Mouse (Mus musculus) CH12.LX (cell line): ENCODE measurements around the gene Gm3526. TPM values are rescaled to one million over a fixed set of nuclear protein-coding genes. Genes with fewer than 3 reads are reported as not detected.
"Not testable (repeated sequence)": the region's sequence is repeated elsewhere in the genome, so short reads cannot be mapped to it uniquely, and the experiment has no call there.

Source experiments
- DNase-seq: peaks from one replicate; pipeline ENCODE4 v3.0.0-alpha.2; 2013; ENCODE audit errors: extremely low read depth
- H3K27ac ChIP-seq: 2 replicates; pipeline ENCODE4 v1.5.1; 2012; ENCODE audit warnings: low read depth, mild to moderate bottlenecking, control low read depth, moderate library complexity; ENCODE audit not compliant: insufficient read depth
- H3K27me3 ChIP-seq: replicated peaks from 2 replicates; pipeline ENCODE3; 2012; ENCODE audit warnings: inconsistent platforms
- H3K36me3 ChIP-seq, 2 experiments: replicated peaks in 1 of 2; 2 replicates each; pipeline versions ENCODE3 to v1.6.1; 2012; ENCODE audit warnings: inconsistent platforms in 1 of 2, low read length in 1 of 2, mild to moderate bottlenecking in 1 of 2, mixed read lengths in 1 of 2, moderate library complexity in 1 of 2; ENCODE audit not compliant: control insufficient read depth in 1 of 2, insufficient read depth in 1 of 2
- H3K4me1 ChIP-seq, 2 experiments: 2 replicates each; pipeline ENCODE4 v1.6.1; 2012; ENCODE audit warnings: inconsistent platforms in 1 of 2, moderate library complexity in 1 of 2; ENCODE audit not compliant: insufficient read depth in 2 of 2, control insufficient read depth in 1 of 2
- H3K4me2 ChIP-seq: 2 replicates; pipeline ENCODE4 v1.6.1; 2012; ENCODE audit warnings: low read depth, mild to moderate bottlenecking, control low read depth; ENCODE audit not compliant: poor library complexity, insufficient read depth, severe bottlenecking
- H3K4me3 ChIP-seq, 3 experiments: fragments of 150-350 bp in 1 of 3; sonication (generic) in 1 of 3; replicated peaks in 1 of 3; 2 replicates each; pipeline versions ENCODE3 to v1.5.1; 2011 to 2012; ENCODE audit warnings: low read depth in 2 of 3, low read length in 2 of 3, mild to moderate bottlenecking in 2 of 3, moderate library complexity in 2 of 3, control low read depth in 1 of 3, improper control_type of control experiment in 1 of 3, inconsistent platforms in 1 of 3, mixed read lengths in 1 of 3; ENCODE audit not compliant: poor library complexity in 1 of 3
- H3K79me2 ChIP-seq: replicated peaks from 2 replicates; pipeline ENCODE4 v1.6.1; 2012; ENCODE audit warnings: mild to moderate bottlenecking, moderate library complexity; ENCODE audit not compliant: control insufficient read depth, poor library complexity, insufficient read depth, severe bottlenecking; ENCODE audit errors: extremely low read depth
- H3K9ac ChIP-seq: 2 replicates; pipeline ENCODE4 v1.6.1; 2012; ENCODE audit warnings: low read depth, mild to moderate bottlenecking, control low read depth, moderate library complexity; ENCODE audit not compliant: insufficient read depth
- H3K9me3 ChIP-seq: replicated peaks from 2 replicates; pipeline ENCODE3; 2012; ENCODE audit warnings: low read length, inconsistent platforms, mixed read lengths
- dilution Hi-C: fragments of 300-500 bp; cut with MboI; formaldehyde crosslinking; loops from 2 replicates; pipeline ENCODE4 v1.14.3; 2020; ENCODE audit warnings: low sequenced_read_pairs; ENCODE audit not compliant: extremely low pct_unique_long_range_greater_than_20kb, extremely low pct_ligation_motif_present
- in situ Hi-C: fragments of 300-500 bp; cut with MboI; formaldehyde crosslinking; loops from 3 replicates; pipeline ENCODE4 v1.14.3; 2019; ENCODE audit warnings: low sequenced_read_pairs, low pct_ligation_motif_present, low pct_unique_long_range_greater_than_20kb, mixed read lengths
- polyA plus RNA-seq: library from polyadenylated mRNA; unstranded; fragments of >175 nt; gene quantifications from 2 replicates; pipeline ENCODE4 v1.2.1, GENCODE M21; 2012; ENCODE audit warnings: low read depth; ENCODE audit not compliant: insufficient read length
- total RNA-seq, 2 experiments: library from RNA; depleted of rRNA; stranded (reverse); fragments of 300-350 nt in 1 of 2; fragments of >200 nt in 1 of 2; gene quantifications; 2 replicates each; pipeline ENCODE4 v1.2.3; 2012 to 2014

Gene Gm3526
- total RNA-seq (2012; rRNA removed): not detected in 2 replicates
- not detected in 2 replicates for total RNA-seq (2014; rRNA removed)
- not detected in 2 replicates for polyA plus RNA-seq

- H3K4me2 ChIP-seq, H3K27me3 ChIP-seq, in situ Hi-C loops, H3K4me3 ChIP-seq, H3K9me3 ChIP-seq, H3K27ac ChIP-seq, H3K36me3 ChIP-seq, DNase-seq, dilution Hi-C loops, H3K4me1 ChIP-seq, H3K9ac ChIP-seq, H3K79me2 ChIP-seq: not testable (repeated sequence)
These were observed at the start of gene Gm3526 for GRCm38 (mm10) chr14:5260480-5260879. TSS of gene Gm3526 (minus strand) at chr14:5260580.

Other genes starting within 250 kb of the Gm3526 start
- gene Gm3298, start 244.7 kb downstream of the Gm3526 start, total RNA-seq (2012; rRNA removed): not detected in 2 replicates
- not detected in 2 replicates for gene Gm3298, start 244.7 kb downstream of the Gm3526 start, total RNA-seq (2014; rRNA removed)
- gene Gm3298, start 244.7 kb downstream of the Gm3526 start, polyA plus RNA-seq: not detected in 2 replicates
- not detected in 2 replicates for gene 4930555G01Rik, start 210.0 kb downstream of the Gm3526 start, total RNA-seq (2012; rRNA removed)
- not detected in 2 replicates for gene 4930555G01Rik, start 210.0 kb downstream of the Gm3526 start, total RNA-seq (2014; rRNA removed)
- not detected in 2 replicates for gene 4930555G01Rik, start 210.0 kb downstream of the Gm3526 start, polyA plus RNA-seq
- not detected in 2 replicates for gene Gm8281, start 189.5 kb downstream of the Gm3526 start, total RNA-seq (2012; rRNA removed)
- gene Gm8281, start 189.5 kb downstream of the Gm3526 start, total RNA-seq (2014; rRNA removed): not detected in 2 replicates
- not detected in 2 replicates for gene Gm8281, start 189.5 kb downstream of the Gm3526 start, polyA plus RNA-seq
- not detected in 2 replicates for gene Gm8279, start 129.1 kb downstream of the Gm3526 start, total RNA-seq (2012; rRNA removed)
- not detected in 2 replicates for gene Gm8279, start 129.1 kb downstream of the Gm3526 start, total RNA-seq (2014; rRNA removed)
- gene Gm8279, start 129.1 kb downstream of the Gm3526 start, polyA plus RNA-seq: not detected in 2 replicates
- not detected in 2 replicates for gene Gm3317, start 96.0 kb downstream of the Gm3526 start, total RNA-seq (2012; rRNA removed)
- gene Gm3317, start 96.0 kb downstream of the Gm3526 start, total RNA-seq (2014; rRNA removed): not detected in 2 replicates
- not detected in 2 replicates for gene Gm3317, start 96.0 kb downstream of the Gm3526 start, polyA plus RNA-seq
- gene Gm8271, start 74.8 kb downstream of the Gm3526 start, total RNA-seq (2012; rRNA removed): not detected in 2 replicates
- gene Gm8271, start 74.8 kb downstream of the Gm3526 start, total RNA-seq (2014; rRNA removed): not detected in 2 replicates
- not detected in 2 replicates for gene Gm8271, start 74.8 kb downstream of the Gm3526 start, polyA plus RNA-seq
- gene Gm3542, start 74.3 kb upstream of the Gm3526 start, total RNA-seq (2012; rRNA removed): not detected in 2 replicates
- not detected in 2 replicates for gene Gm3542, start 74.3 kb upstream of the Gm3526 start, total RNA-seq (2014; rRNA removed)
- gene Gm3542, start 74.3 kb upstream of the Gm3526 start, polyA plus RNA-seq: not detected in 2 replicates
- gene Gm3500, start 128.5 kb upstream of the Gm3526 start, total RNA-seq (2012; rRNA removed): not detected in 2 replicates
- gene Gm3500, start 128.5 kb upstream of the Gm3526 start, total RNA-seq (2014; rRNA removed): not detected in 2 replicates
- not detected in 2 replicates for gene Gm3500, start 128.5 kb upstream of the Gm3526 start, polyA plus RNA-seq
- not detected in 2 replicates for gene Gm3194, start 194.9 kb upstream of the Gm3526 start, total RNA-seq (2012; rRNA removed)
- gene Gm3194, start 194.9 kb upstream of the Gm3526 start, total RNA-seq (2014; rRNA removed): not detected in 2 replicates
- gene Gm3194, start 194.9 kb upstream of the Gm3526 start, polyA plus RNA-seq: not detected in 2 replicates
- gene Gm8246, start 217.2 kb upstream of the Gm3526 start, total RNA-seq (2012; rRNA removed): not detected in 2 replicates
- not detected in 2 replicates for gene Gm8246, start 217.2 kb upstream of the Gm3526 start, total RNA-seq (2014; rRNA removed)
- gene Gm8246, start 217.2 kb upstream of the Gm3526 start, polyA plus RNA-seq: not detected in 2 replicates
- not detected in 2 replicates for gene Gm3187, start 223.6 kb upstream of the Gm3526 start, total RNA-seq (2012; rRNA removed)
- gene Gm3187, start 223.6 kb upstream of the Gm3526 start, total RNA-seq (2014; rRNA removed): not detected in 2 replicates
- not detected in 2 replicates for gene Gm3187, start 223.6 kb upstream of the Gm3526 start, polyA plus RNA-seq
- gene Gm3488, start 241.1 kb upstream of the Gm3526 start, total RNA-seq (2012; rRNA removed): not detected in 2 replicates
- not detected in 2 replicates for gene Gm3488, start 241.1 kb upstream of the Gm3526 start, total RNA-seq (2014; rRNA removed)
- not detected in 2 replicates for gene Gm3488, start 241.1 kb upstream of the Gm3526 start, polyA plus RNA-seq